Mouse (Mus musculus) mouse embryonic stem cell (cell line): Measurements from ENCODE around the gene Sec61a2.

ENCODE experiments used
- in situ Hi-C, 2 experiments: fragments of 300-500 bp; cut with MboI; formaldehyde crosslinking; loops; 1 replicate in 1 of 2; 3 replicates in 1 of 2; pipeline ENCODE4 v1.14.3; 2019 to 2020; ENCODE audit warnings: low sequenced_read_pairs in 2 of 2, low pct_unique_long_range_greater_than_20kb in 1 of 2, mixed read lengths in 1 of 2; ENCODE audit not compliant: unreplicated experiment in 1 of 2

Sec61a2 gene

DNA sequence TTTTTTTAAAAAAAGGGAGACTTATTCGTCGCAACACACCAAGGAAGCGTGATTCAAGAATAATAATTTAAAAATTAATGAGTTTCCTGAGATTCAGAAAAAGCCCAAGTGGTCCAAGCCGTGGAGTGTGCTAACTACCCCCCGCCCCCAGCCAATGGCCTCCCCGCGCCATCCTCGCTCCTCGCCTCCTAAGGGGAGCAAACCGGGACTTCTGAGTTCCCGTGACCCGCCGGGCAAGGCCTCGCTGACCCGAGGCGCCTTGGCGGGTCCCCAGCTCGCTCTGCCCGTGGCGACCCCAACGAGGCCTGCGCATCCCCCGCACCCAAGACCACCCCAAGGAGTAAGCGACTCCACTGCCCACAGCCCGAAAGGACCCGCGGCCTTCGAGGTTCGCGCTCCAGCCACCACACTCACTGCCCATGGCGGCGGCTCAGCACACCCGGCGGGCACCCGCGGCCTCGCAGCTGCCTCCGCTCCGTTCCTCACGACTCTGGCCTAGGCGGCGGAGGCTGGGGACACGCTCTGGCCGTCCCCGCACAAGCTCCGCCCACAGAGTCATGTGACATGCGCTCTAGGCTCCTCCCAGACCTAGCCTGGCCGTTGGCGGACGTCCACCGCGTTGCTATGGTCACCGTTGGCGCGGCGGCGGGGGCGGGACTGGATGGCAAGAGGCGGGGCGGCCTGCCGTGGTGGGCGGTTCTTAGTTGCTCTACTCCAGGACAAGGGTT lies at the start of gene Sec61a2:
TSS of gene Sec61a2 (minus strand) at position 590 of the 728 bp plus-strand sequence.
- in situ Hi-C loops, result no loop called here

DNA sequence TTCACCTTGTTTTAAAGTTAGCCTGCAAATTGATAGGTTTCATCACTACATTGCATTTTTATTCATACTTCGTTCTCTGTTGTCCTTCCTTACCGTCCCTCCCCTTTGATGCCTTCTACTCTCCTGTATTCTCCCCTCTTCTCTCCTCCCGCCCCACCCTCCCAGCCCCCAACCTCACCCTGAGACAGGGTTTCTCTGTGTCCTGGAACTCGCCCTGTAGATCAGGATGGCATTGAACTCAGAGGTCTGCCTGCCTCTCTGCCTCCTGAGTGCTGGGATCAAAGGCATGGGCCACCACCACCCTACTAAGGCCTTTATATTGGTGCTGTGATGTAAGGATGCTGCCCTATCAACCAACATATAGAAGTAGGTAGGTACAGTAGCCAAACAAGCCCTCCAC lies 47.8 kb upstream of the Sec61a2 start:
- in situ Hi-C loops, result no loop called here

DNA sequence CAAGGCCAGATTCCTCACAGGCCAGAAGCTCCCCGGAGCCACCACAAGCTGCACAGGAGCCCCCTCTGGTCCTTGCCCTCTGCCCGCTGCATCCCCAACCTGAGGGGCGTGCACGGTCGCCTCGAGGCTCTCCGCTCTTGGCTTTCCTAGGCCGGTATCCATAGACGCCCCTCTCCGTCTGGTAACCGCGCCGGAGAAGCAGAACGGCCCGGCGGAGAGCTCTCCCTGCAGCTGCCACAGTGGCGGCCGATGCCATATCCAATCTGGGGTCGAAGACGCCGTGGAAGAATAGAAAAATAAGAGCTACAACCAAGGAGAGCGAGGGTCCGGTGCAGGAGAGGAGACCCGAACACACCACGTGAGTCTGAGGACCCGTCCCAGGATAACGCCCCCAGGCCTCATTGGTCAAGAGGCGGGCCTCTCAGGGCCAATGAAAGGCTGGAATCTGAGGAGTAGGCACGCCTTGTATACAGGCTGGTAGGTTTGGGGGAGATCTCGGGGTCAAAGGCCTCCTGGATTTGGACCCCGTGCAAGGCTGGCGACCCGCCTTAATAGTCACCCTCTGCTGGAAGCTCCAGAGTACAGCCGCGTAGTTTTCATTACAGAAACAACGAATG lies 47.3 kb upstream of the Sec61a2 start, which contains the start of gene Dhtkd1:
TSS of gene Dhtkd1 (minus strand) at position 377 of the 617 bp plus-strand sequence.
- in situ Hi-C loops, result no loop called here

DNA sequence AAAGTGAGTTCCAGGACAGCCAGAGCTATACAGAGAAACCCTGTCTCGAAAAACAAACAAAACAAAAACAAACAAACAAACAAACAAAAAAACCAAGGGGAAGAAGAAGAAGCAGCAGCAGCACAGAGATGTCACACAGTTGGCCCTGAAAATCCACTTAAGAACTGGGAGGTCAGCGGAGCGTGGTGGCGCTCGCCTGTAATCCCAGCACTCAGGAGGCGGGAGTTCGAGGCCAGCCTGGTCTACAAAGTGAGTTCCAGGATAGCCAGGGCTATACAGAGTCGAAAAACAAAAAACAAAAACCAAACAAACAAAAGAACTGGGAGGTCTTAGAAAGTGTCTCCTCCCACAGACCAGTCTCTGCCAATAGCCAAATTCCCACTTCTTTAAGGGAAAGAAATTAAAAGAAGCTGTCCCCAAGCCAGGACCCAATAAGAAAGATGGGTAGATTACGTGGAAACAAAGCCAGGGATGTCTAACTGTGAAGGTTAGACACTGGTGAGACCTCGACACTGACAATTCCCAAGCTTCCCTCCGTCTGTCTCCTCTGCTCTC lies 46.7 kb upstream of the Sec61a2 start:
- in situ Hi-C loops, result no loop called here

DNA sequence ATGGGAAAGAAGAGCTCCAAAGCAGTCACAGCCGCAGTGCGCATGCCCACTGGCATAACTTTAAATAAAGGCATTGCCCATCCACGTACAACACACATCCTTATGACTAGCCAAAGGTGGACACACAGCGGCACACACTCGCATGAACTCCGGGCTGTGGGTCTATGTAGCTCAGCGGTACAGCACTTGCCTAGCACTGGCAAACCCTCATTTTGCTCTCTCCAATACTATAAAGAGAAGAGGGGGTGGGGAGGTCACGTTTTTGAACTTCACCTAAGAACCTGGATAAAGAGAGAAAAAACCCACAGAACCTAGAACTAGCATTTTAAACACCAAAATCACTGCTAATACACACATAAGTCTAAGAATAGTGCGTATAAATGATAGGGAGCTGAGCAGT lies 45.7 kb upstream of the Sec61a2 start:
- in situ Hi-C loops, result no loop called here

DNA sequence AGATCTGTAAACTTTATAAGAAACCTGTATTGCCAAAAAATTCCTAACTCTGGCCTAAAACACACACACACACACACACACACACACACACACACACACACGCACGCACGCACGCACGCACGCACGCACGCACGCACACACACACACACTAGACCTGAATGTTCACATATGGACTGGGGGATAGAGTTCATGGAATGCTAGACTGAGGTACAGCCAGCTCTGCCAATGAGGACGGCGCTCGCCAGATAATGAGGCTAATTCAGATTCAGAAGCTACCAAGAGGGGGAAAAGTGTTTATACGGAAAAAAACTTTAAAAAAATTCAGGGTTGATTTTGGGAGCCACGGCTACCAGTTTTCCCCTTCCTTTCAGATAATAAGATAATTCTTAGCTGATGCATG lies 44.7 kb upstream of the Sec61a2 start:
- in situ Hi-C loops, result no loop called here

DNA sequence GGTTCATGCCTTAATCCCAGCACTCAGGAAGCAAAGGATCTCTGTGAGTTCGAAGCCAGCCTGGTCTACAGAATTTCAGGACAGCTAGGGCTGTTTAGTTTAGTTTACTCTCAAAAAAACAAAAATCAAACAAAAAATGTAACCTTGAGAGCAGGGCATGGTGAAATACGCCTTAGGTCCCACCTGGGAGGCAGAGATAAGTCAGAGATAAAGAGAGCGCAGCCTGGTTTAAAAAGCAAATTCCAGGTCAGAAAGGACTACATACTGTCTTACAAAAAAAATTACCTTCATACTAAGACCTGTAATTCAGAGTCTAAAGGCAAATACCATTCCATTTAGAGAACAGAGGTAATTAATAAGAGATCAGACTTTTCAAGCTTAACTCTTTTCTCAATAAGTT lies 44.1 kb upstream of the Sec61a2 start:
- in situ Hi-C loops, result no loop called here

- in situ Hi-C loops, result no loop called here
These were observed 41.3 kb upstream of the Sec61a2 start for GRCm38 (mm10) chr2:5936550-5936949.

- in situ Hi-C loops, result no loop called here
These were observed 40.8 kb upstream of the Sec61a2 start for GRCm38 (mm10) chr2:5936068-5936467.

- in situ Hi-C loops, result no loop called here
These were observed 39.7 kb upstream of the Sec61a2 start for GRCm38 (mm10) chr2:5934936-5935335.

DNA sequence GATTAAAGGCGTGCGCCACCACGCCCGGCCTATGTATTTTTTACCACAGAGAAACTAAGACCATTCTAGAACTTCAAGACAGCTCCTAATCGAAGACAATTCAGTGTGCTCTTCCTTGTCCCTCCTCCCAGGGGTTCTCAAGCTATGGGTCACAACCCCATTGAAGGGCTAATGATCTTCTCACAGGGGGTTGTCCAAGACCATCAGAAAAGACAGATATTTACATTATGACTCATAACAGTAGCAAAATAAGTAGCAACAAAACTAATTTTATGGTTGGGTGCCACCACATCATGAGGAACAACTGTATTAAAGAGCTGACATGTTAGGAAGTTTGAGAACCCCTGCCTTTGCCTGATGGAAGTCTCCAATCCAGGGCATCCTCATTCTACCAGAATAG lies 36.7 kb upstream of the Sec61a2 start:
- in situ Hi-C loops, result no loop called here

DNA sequence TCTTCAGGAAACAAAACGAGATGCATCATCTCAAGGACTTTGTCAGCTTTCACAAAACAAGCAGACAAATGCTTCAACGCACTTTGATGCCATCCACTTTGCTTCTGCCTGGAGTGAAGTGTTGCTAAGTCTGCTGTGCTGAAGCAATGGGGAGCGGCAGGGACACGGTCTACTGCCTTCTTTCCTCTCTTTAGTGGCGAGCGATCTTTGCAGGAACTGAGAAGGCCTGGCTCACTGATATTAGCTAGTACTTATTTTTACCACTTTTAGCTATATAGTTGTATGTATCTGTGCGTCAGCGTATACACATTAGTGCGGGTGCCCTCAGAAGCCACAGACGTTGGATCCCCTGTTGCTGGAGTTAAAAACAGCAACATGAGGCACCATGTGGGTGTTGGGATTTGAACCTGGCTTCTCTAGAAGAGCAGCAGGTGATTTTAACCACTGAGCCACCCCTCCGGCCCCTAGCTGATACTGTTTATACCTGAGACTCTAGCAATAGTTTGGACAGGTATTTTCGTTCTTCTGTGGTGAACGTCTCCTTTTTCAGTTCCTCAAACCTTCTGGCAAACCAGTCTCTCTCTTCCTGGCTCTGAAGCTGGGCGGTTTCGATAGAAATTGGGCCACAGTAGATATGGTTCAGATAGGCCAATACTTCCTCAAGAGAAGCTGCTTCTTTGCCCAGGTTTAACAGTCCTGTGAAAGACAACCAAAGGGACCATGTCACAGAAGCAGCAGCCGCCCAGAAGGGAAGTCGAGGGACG lies 35.2 kb upstream of the Sec61a2 start:
- in situ Hi-C loops, result no loop called here

- in situ Hi-C loops, result no loop called here
These were observed 34.6 kb upstream of the Sec61a2 start for GRCm38 (mm10) chr2:5929793-5930192.

DNA sequence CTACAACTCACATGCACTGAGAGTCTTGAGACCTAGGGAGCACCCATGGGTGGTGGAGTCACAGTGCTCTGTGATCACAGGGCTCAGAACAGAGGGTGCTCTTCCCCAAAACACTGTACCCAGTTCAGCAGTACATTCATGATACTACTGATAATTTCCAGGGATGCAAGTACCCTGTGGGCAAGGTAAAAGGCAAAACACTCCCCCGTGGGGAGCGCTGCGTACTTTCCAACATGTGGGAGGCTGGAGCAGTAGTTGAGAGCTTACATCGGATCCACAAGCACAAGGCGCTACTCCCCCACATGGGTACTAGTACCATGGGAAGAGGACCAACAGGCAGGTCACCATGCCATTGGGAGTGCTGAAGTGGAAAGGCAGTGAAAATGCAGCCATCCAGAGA lies 32.2 kb upstream of the Sec61a2 start:
- in situ Hi-C loops, result no loop called here

GRCm38 (mm10) chr2:5923786-5924185 lies 28.6 kb upstream of the Sec61a2 start:
- in situ Hi-C loops, result no loop called here

DNA sequence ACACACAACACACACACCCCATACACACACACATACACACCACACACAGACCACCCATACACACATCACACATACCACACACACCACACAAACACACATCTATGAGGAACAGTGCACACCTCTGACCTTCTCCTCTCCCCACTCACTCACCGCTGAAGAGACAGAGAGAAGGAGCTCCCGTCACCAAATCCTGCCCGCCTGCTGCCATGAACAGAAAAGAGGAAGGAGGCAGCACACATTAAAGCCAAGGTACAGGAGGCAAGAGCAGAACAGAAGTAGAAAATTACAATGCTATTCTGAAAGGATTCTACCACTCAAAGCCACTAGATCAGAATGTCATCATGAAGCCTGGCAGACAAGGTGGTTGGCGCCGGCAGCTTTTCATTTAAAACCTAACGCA lies 27.6 kb upstream of the Sec61a2 start:
- in situ Hi-C loops, result no loop called here

GRCm38 (mm10) chr2:5911282-5911965 lies 16.2 kb upstream of the Sec61a2 start:
- in situ Hi-C loops, result no loop called here

DNA sequence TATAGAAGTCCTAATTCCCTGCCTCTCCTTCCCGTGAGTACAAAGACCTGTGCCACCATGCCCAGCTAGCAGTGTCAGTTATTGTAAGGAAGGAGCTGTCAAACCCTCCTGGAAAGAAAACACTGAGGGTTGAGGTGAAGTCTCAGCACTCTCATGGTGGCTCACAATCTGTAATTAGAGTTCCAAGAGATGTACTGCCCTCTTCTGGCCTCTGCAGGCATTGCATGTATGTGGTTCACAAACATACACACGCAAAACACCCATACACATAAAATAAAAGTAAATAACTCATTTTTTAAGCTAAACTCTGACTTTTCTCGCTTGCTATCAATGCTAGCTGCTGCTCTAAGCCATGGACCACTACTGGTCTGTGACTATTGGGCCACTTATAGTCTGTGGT lies 11.4 kb upstream of the Sec61a2 start:
- in situ Hi-C loops, result no loop called here

GRCm38 (mm10) chr2:5906092-5906491 lies 10.9 kb upstream of the Sec61a2 start:
- in situ Hi-C loops, result no loop called here
